Mouse (Mus musculus) hindbrain, postnatal 0 days (tissue): Measurements from ENCODE around the gene Pcyt1a. TPM values are rescaled to one million over a fixed set of nuclear protein-coding genes. Genes with fewer than 3 reads are reported as not detected.

ENCODE experiments used
- ATAC-seq: fragments of 200-750 bp; cut with Nextera tagmentation; 2 replicates; pipeline ENCODE4 v1.8.0; 2017; ENCODE audit warnings: mild to moderate bottlenecking, moderate TSS enrichment, moderate library complexity
- DNase-seq: peaks from one replicate; pipeline ENCODE4 v3.0.0-alpha.2; 2015; ENCODE audit warnings: low spot score
- H3K27ac ChIP-seq: fragments of 300-500 bp; sonication (generic); 2 replicates; pipeline ENCODE4 v1.5.1; 2014; ENCODE audit warnings: mild to moderate bottlenecking
- H3K27me3 ChIP-seq: fragments of 300-500 bp; sonication (generic); 2 replicates; pipeline ENCODE4 v1.6.1; 2014; ENCODE audit warnings: low read length, mixed read lengths; ENCODE audit not compliant: insufficient read depth
- H3K36me3 ChIP-seq: fragments of 300-500 bp; sonication (generic); 2 replicates; pipeline ENCODE4 v1.6.1; 2014; ENCODE audit warnings: low read length, mixed read lengths; ENCODE audit not compliant: insufficient read depth
- H3K4me1 ChIP-seq: fragments of 300-500 bp; sonication (generic); 2 replicates; pipeline ENCODE4 v1.6.1; 2014; ENCODE audit warnings: antibody characterized with exemption, low read length, mixed read lengths; ENCODE audit not compliant: insufficient read depth
- H3K4me2 ChIP-seq: fragments of 300-500 bp; sonication (generic); 2 replicates; pipeline ENCODE4 v1.6.1; 2014; ENCODE audit warnings: low read depth, mild to moderate bottlenecking, low read length, moderate library complexity, mixed read lengths
- H3K4me3 ChIP-seq: fragments of 300-500 bp; sonication (generic); 2 replicates; pipeline ENCODE4 v1.5.1; 2014; ENCODE audit warnings: low read length
- H3K9ac ChIP-seq: fragments of 300-500 bp; sonication (generic); replicated peaks from 2 replicates; pipeline ENCODE4 v1.6.1; 2014; ENCODE audit warnings: mild to moderate bottlenecking, low read length, moderate library complexity, mixed read lengths
- H3K9me3 ChIP-seq: fragments of 300-500 bp; sonication (generic); 2 replicates; pipeline ENCODE4 v1.6.1; 2016; ENCODE audit warnings: low read length, mixed read lengths
- CTCF ChIP-seq: IDR thresholded peaks from 2 replicates; pipeline ENCODE4 v1.5.1; 2016; ENCODE audit warnings: antibody characterized with exemption, control low read depth, low read depth
- WGBS: fragments of 180-500 bp; shearing (Covaris S2); extraction: QIAGEN DNeasy Blood & Tissue Kit; methylation state at CpG from one replicate; pipeline ENCODE4 v1.1.7; 2014; 5-methylcytosine and 5-hydroxymethylcytosine counted together
- polyA plus RNA-seq: library from polyadenylated mRNA; unstranded; fragments of >200 nt; fragmentation: Nextera tagmentation; extraction: Ambion mirVana; gene quantifications from 2 replicates; pipeline ENCODE4 v1.2.1, GENCODE M21; 2015
- total RNA-seq: library from RNA; depleted of rRNA; stranded (reverse); fragments of >200 nt; gene quantifications from 2 replicates; pipeline ENCODE4 v1.2.3, GENCODE M21; 2014

Gene Pcyt1a
- total and polyA plus RNA-seq, 2 experiments from 2014 or later = 47.6 to 49.3 TPM

DNA sequence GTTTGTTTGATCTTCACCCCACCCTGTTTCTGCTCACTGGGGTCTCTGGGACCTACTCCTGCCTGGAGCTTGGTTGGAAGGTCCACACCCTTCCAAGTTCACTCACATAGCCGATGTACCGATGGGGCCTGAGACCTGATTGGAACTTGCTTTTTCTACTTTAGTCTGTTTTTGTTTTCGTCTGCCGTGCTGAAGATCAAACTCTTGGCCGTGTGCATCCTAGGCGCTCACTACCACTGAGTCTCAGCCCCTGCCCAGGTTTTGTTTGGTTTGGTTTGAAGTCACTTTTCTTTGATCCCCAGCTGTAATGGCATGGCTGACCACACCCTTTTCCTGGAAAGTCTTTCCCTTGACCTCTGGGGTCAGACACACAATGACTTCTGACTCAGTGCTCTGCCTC is 82.7 kb downstream of the Pcyt1a start:
- no peak overlapping the region for H3K4me2 ChIP-seq
- no peaks in the 10 kb centered on the region for H3K9me3 ChIP-seq
- H3K4me1 ChIP-seq = peaks cover 14% of the 10 kb centered on the region
- no peak for TF ChIP-seq CTCF
- H3K4me3 ChIP-seq = no peak overlapping the region
- DNase-seq (no peak), ATAC-seq (no peak)
- WGBS = 93% methylated on average over 6 of the region's 6 CpGs
- H3K27me3 ChIP-seq = no peaks in the 10 kb centered on the region
- no peaks in the 10 kb centered on the region for H3K36me3 ChIP-seq
- no peak overlapping the region for H3K9ac ChIP-seq
- H3K27ac ChIP-seq = peak overlapping the region; percentile 32; the same call in 1 of the 2 replicates

DNA sequence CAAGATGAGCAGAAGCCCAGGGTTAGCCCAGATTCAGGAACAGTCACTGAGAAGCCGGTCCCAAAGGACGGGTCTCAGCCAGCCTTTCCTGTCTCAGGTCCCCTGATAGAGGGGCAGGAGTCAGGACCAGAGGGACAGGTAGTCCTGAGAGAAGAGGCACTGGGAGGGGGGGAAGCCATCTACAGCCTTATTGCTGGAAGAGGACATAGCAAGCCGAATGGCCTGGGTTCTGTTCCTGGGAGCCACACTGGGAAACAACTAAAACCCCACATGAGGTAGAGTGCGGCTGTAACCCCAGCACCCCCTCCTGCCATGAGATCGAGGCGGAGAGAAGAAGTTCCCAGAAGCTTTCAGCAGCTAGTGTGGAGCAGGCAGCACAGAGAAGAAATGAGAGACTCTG is 83.2 kb downstream of the Pcyt1a start:
- TF ChIP-seq CTCF = no peak
- Histone ChIP-seq H3K9ac (no peak overlapping the region), H3K9me3 (no peaks in the 10 kb centered on the region), H3K4me3 (no peak overlapping the region), H3K4me1 (peaks cover 14% of the 10 kb centered on the region), H3K4me2 (no peak overlapping the region), H3K36me3 (no peaks in the 10 kb centered on the region), H3K27me3 (no peaks in the 10 kb centered on the region), H3K27ac (no peak overlapping the region)
- DNase-seq = no peak
- ATAC-seq = no peak
- WGBS = 95% methylated on average over 6 of the region's 6 CpGs

GRCm38 (mm10) chr16:32516006-32516962 is 85.6 kb downstream of the Pcyt1a start:
- no peak overlapping the region; the same call in 1 of the 2 replicates for H3K4me3 ChIP-seq

DNA sequence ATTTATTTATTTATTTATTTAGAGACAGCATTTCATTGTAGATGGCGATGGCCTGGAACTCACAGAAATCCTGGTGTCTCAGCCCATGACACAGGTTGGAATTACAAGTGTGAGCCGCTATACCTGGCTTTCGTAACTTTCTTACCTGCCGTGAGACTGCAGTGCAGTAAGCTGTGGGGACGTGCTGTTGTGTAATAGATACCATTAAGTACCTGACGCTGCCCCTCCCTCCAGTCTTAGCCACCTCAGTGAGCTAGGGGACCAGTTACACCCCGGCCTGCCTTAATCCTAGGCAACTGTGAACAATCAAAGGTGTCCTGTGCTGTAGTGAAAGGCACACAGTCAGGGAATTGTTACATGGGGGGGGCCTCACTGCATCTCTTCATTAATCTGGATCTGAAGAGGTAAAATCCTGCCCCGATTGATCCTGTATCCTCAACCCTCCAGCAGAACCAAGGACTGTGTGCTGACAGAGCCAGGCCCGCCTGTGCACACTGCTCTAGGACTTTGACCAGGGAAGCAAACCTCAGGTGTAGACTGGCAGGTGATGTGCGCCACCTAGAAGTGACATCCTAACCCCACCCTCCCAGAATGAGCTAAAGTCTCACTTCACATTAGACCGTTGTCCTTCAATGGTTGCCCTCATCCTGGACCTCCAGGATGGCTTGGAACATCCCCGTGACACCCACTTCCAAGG is 87.2 kb downstream of the Pcyt1a start:
- DNase-seq = no peak
- WGBS = 95% methylated on average over 12 of the region's 12 CpGs
- Histone ChIP-seq H3K4me1 (peaks cover 4% of the 10 kb centered on the region; the same call in 1 of the 2 replicates), H3K36me3 (no peaks in the 10 kb centered on the region), H3K4me3 (no peak overlapping the region), H3K4me2 (no peak overlapping the region), H3K27me3 (no peaks in the 10 kb centered on the region), H3K9me3 (no peaks in the 10 kb centered on the region), H3K27ac (no peak overlapping the region), H3K9ac (no peak overlapping the region)
- no peak for ATAC-seq
- TF ChIP-seq CTCF = no peak

More at GRCm38 (mm10) chr16:32516006-32516962, 85.6 kb downstream of the Pcyt1a start:
- H3K9ac ChIP-seq = peak overlapping the region; percentile 38
- H3K4me1 ChIP-seq = peaks cover 7% of the 10 kb centered on the region; the same call in 1 of the 2 replicates
- no peak for TF ChIP-seq CTCF
- no peaks in the 10 kb centered on the region for H3K36me3 ChIP-seq
- H3K9me3 ChIP-seq = no peaks in the 10 kb centered on the region
- peak overlapping the region; percentile 84 for H3K27ac ChIP-seq
- DNase-seq (peak; percentile 75), ATAC-seq (peak; percentile 95)
- H3K4me2 ChIP-seq = peak overlapping the region; percentile 47
- H3K27me3 ChIP-seq = no peaks in the 10 kb centered on the region
- WGBS = 8% methylated on average over 21 of the region's 21 CpGs

DNA sequence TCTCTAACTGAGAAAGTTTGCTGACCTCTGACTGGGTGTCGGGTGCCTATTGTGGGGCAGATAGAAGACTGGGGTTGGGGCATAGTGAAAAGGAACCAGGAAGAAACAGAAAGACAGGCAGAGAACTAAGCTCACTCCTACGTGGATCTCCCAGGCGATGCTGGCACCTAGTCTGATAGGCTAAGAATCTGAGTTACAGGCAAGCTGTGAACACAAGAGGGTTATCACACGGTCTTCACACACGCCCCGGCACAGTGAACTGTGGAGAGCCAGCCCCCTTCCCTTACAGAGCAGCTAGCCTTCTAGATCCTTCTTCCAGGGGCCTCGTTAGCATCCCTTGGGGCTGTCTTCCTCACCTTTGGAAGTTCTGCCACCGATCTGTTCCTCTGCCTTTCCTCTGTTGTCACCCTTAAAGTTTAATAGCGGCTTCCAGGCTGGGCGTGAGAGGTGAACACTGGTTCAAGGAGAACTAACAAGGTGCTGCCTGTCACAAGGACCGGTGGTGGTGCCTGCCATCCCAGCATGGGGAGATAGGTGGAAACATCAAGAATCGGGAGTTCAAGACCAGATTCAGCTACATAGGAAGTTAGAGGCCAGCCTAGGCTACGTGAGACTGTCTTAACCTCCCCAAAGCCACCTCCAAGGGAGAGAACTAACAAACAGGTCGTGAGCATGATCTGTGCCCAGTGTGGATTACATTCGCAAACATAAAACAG is 89.1 kb downstream of the Pcyt1a start:
- Histone ChIP-seq H3K9ac (no peak overlapping the region), H3K4me1 (peaks cover 12% of the 10 kb centered on the region), H3K36me3 (no peaks in the 10 kb centered on the region), H3K9me3 (no peaks in the 10 kb centered on the region), H3K4me3 (no peak overlapping the region), H3K4me2 (no peak overlapping the region), H3K27ac (no peak overlapping the region), H3K27me3 (no peaks in the 10 kb centered on the region)
- DNase-seq (no peak), ATAC-seq (no peak)
- WGBS = 84% methylated on average over 15 of the region's 15 CpGs
- TF ChIP-seq CTCF = no peak

DNA sequence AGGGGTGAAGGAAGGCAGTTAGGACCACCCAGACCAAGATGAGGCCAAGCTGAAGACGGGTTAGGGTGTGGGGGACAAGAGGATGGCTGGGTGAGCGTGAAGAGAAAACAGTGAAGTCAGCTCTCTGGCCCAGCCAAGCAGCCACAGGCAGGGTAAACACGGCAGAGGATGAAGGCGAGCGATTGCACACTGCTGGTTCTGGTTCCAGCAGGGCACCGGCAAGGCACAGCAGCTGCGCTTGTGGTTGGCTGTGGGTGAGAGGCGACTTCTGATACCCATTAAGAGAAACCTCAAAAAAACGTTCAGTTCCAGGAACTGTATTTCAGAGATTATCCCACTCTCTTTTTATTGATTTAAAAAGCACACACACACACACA is 89.6 kb downstream of the Pcyt1a start:
- whole genome bisulfite sequencing = 55% methylated on average over 9 of the region's 9 CpGs
- TF ChIP-seq CTCF = no peak
- Histone ChIP-seq H3K9me3 (no peaks in the 10 kb centered on the region), H3K27ac (no peak overlapping the region), H3K27me3 (no peaks in the 10 kb centered on the region), H3K9ac (no peak overlapping the region), H3K4me2 (no peak overlapping the region), H3K4me1 (peaks cover 12% of the 10 kb centered on the region), H3K36me3 (no peaks in the 10 kb centered on the region), H3K4me3 (no peak overlapping the region)
- no peak for DNase-seq
- ATAC-seq = no peak
